Mouse (Mus musculus) intestine, postnatal 0 days (tissue): ENCODE measurements around the gene Sult1a1. TPM values are rescaled to one million over a fixed set of nuclear protein-coding genes. Genes with fewer than 3 reads are reported as not detected.

ENCODE experiments used
- ATAC-seq: fragments of 200-750 bp; cut with Nextera tagmentation; 2 replicates; pipeline ENCODE4 v1.8.0; 2017; ENCODE audit warnings: mild to moderate bottlenecking, moderate TSS enrichment, moderate library complexity
- H3K27ac ChIP-seq: fragments of 300-500 bp; sonication (generic); 2 replicates; pipeline ENCODE4 v1.5.1; 2014; ENCODE audit warnings: mild to moderate bottlenecking, low read depth, low read length, moderate library complexity
- H3K27me3 ChIP-seq: fragments of 300-500 bp; sonication (generic); replicated peaks from 2 replicates; pipeline ENCODE4 v1.6.1; 2014; ENCODE audit warnings: low read length, mixed read lengths; ENCODE audit not compliant: control insufficient read depth, insufficient read depth
- H3K36me3 ChIP-seq: fragments of 300-500 bp; sonication (generic); 2 replicates; pipeline ENCODE4 v1.6.1; 2014; ENCODE audit warnings: mild to moderate bottlenecking, moderate library complexity; ENCODE audit not compliant: control insufficient read depth, insufficient read depth
- H3K4me1 ChIP-seq: fragments of 300-500 bp; sonication (generic); replicated peaks from 2 replicates; pipeline ENCODE4 v1.6.1; 2014; ENCODE audit warnings: antibody characterized with exemption, low read length, mixed read lengths; ENCODE audit not compliant: control insufficient read depth, insufficient read depth
- H3K4me2 ChIP-seq: fragments of 300-500 bp; sonication (generic); replicated peaks from 2 replicates; pipeline ENCODE4 v1.6.1; 2014; ENCODE audit warnings: low read depth, mild to moderate bottlenecking, moderate library complexity
- H3K4me3 ChIP-seq: fragments of 300-500 bp; sonication (generic); 2 replicates; pipeline ENCODE4 v1.5.1; 2014; ENCODE audit warnings: low read depth, low read length
- H3K9ac ChIP-seq: fragments of 300-500 bp; sonication (generic); 2 replicates; pipeline ENCODE4 v1.6.1; 2014; ENCODE audit warnings: mild to moderate bottlenecking, low read depth, low read length
- H3K9me3 ChIP-seq: fragments of 300-500 bp; sonication (generic); 2 replicates; pipeline ENCODE4 v1.6.1; 2016; ENCODE audit warnings: mixed run types; ENCODE audit not compliant: control insufficient read depth
- CTCF ChIP-seq: sonication (generic); IDR thresholded peaks from 2 replicates; pipeline ENCODE4 v1.5.1; 2016; ENCODE audit warnings: low read depth, mild to moderate bottlenecking, control low read depth, antibody characterized with exemption, moderate library complexity
- WGBS: fragments of 180-500 bp; shearing (Covaris S2); extraction: QIAGEN DNeasy Blood & Tissue Kit; methylation state at CpG from one replicate; pipeline ENCODE4 v1.1.7; 2014; 5-methylcytosine and 5-hydroxymethylcytosine counted together
- polyA plus RNA-seq: library from polyadenylated mRNA; unstranded; fragments of >200 nt; fragmentation: Nextera tagmentation; extraction: Ambion mirVana; gene quantifications from 2 replicates; pipeline ENCODE4 v1.2.1, GENCODE M21; 2015

Sult1a1 gene
- polyA plus RNA-seq, 1 experiment from 2014 or later = 6.8 TPM

- TF ChIP-seq CTCF = no peak
- Histone ChIP-seq H3K27ac (peak overlapping the region; percentile 28; the same call in 1 of the 2 replicates), H3K36me3 (peaks cover 17% of the 10 kb centered on the region; the same call in 1 of the 2 replicates), H3K9ac (no peak overlapping the region), H3K27me3 (no peaks in the 10 kb centered on the region), H3K4me3 (no peak overlapping the region), H3K9me3 (no peaks in the 10 kb centered on the region), H3K4me1 (peaks cover 2% of the 10 kb centered on the region; the same call in 1 of the 2 replicates), H3K4me2 (no peak overlapping the region)
- no peak for ATAC-seq
- WGBS = 71% methylated on average over 4 of the region's 4 CpGs
These were observed 494 bp upstream of the Sult1a1 start for GRCm38 (mm10) chr7:126676631-126677220.

DNA sequence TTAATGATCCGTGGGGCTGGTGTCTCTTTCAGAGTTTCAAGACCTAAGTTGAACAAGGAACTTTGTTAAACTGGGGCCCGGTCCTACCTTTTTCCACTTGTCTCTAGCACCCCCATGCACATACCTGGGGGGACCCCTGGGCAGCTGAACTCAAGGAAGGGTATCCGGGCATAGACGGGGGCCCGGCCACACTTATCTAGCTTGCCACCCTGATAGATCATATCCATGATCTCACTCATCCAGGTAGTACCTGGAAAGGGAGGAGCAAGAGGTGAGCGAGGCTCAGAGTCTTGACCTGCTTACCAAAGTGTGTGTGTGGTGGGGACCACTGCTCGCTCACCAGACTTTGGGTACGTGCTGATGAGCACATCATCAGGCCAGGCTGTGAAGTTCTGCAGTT is 1.1 kb downstream of the Sult1a1 start:
- ATAC-seq = no peak
- no peak overlapping the region for H3K9ac ChIP-seq
- no peak overlapping the region for H3K4me2 ChIP-seq
- WGBS = 96% methylated on average over 8 of the region's 8 CpGs
- TF ChIP-seq CTCF = no peak
- H3K4me1 ChIP-seq = peaks cover 2% of the 10 kb centered on the region; the same call in 1 of the 2 replicates
- no peaks in the 10 kb centered on the region for H3K27me3 ChIP-seq
- peaks cover 29% of the 10 kb centered on the region; the same call in 1 of the 2 replicates for H3K36me3 ChIP-seq
- no peaks in the 10 kb centered on the region for H3K9me3 ChIP-seq
- no peak overlapping the region for H3K27ac ChIP-seq
- H3K4me3 ChIP-seq = no peak overlapping the region

DNA sequence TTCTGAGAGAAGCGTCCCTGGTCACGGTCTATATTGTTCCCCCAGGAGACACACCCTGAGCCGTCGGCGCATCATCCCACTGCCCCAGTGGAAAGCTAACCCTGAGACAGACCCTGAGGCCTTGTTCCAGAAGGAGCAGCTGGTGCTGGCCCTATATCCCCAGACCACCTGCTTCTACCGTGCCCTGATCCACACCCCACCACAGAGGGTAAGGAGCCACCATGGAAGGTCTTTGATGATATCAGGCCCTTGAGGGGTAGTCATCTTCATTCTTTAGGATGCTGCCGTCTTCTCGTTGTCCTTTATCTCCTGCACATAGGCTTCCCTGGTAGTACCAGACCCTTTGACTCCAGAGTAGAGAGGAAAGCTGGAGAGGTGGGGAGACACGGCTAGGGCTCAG is 4.1 kb downstream of the Sult1a1 start:
- no peaks in the 10 kb centered on the region for H3K9me3 ChIP-seq
- H3K4me1 ChIP-seq = peaks cover 2% of the 10 kb centered on the region; the same call in 1 of the 2 replicates
- WGBS = 96% methylated on average over 9 of the region's 9 CpGs
- no peak overlapping the region for H3K27ac ChIP-seq
- peaks cover 29% of the 10 kb centered on the region; the same call in 1 of the 2 replicates for H3K36me3 ChIP-seq
- H3K9ac ChIP-seq = no peak overlapping the region
- H3K4me3 ChIP-seq = no peak overlapping the region
- ATAC-seq = no peak
- no peak overlapping the region for H3K4me2 ChIP-seq
- H3K27me3 ChIP-seq = no peaks in the 10 kb centered on the region
- no peak for TF ChIP-seq CTCF

GRCm38 (mm10) chr7:126670152-126670551 is 6.1 kb downstream of the Sult1a1 start:
- peaks cover 36% of the 10 kb centered on the region; the same call in 1 of the 2 replicates for H3K36me3 ChIP-seq
- no peak for ATAC-seq
- 58% methylated on average over 3 of the region's 3 CpGs for WGBS

GRCm38 (mm10) chr7:126668452-126668851 is 7.8 kb downstream of the Sult1a1 start:
- Histone ChIP-seq H3K4me2 (no peak overlapping the region), H3K36me3 (peaks cover 41% of the 10 kb centered on the region; the same call in 1 of the 2 replicates), H3K4me3 (no peak overlapping the region), H3K27ac (peak overlapping the region; percentile 37; the same call in 1 of the 2 replicates), H3K4me1 (peaks cover 9% of the 10 kb centered on the region; the same call in 1 of the 2 replicates), H3K9ac (no peak overlapping the region), H3K9me3 (no peaks in the 10 kb centered on the region), H3K27me3 (no peaks in the 10 kb centered on the region)
- TF ChIP-seq CTCF = no peak
- 62% methylated on average over 5 of the region's 5 CpGs for WGBS
- ATAC-seq = no peak

More at GRCm38 (mm10) chr7:126670152-126670551, 6.1 kb downstream of the Sult1a1 start:
- Histone ChIP-seq H3K4me1 (peaks cover 4% of the 10 kb centered on the region; the same call in 1 of the 2 replicates), H3K27me3 (no peaks in the 10 kb centered on the region), H3K4me3 (no peak overlapping the region), H3K9ac (no peak overlapping the region), H3K9me3 (no peaks in the 10 kb centered on the region), H3K27ac (no peak overlapping the region; the same call in 1 of the 2 replicates), H3K4me2 (no peak overlapping the region)
- no peak for TF ChIP-seq CTCF

- Histone ChIP-seq H3K4me3 (no peak overlapping the region), H3K27ac (peak overlapping the region; percentile 1; the same call in 1 of the 2 replicates), H3K9ac (no peak overlapping the region), H3K4me1 (peaks cover 9% of the 10 kb centered on the region; the same call in 1 of the 2 replicates), H3K27me3 (no peaks in the 10 kb centered on the region), H3K4me2 (no peak overlapping the region), H3K36me3 (peaks cover 32% of the 10 kb centered on the region; the same call in 1 of the 2 replicates), H3K9me3 (no peaks in the 10 kb centered on the region)
- no peak for TF ChIP-seq CTCF
- no peak for ATAC-seq
- 55% methylated on average over 9 of the region's 9 CpGs for WGBS
These were observed 8.6 kb downstream of the Sult1a1 start for GRCm38 (mm10) chr7:126667495-126668090.
